Mouse (Mus musculus): ENCODE results near the gene Gm5678. TPM values are rescaled to one million over a fixed set of nuclear protein-coding genes. Genes with fewer than 3 reads are reported as not detected.

The Gm5678 gene
- polyA plus RNA-seq (2017; shearing (Covaris generic)), result under 1 TPM in 1 of 2 experiments, not detected in 1; 0.53 TPM

DNA sequence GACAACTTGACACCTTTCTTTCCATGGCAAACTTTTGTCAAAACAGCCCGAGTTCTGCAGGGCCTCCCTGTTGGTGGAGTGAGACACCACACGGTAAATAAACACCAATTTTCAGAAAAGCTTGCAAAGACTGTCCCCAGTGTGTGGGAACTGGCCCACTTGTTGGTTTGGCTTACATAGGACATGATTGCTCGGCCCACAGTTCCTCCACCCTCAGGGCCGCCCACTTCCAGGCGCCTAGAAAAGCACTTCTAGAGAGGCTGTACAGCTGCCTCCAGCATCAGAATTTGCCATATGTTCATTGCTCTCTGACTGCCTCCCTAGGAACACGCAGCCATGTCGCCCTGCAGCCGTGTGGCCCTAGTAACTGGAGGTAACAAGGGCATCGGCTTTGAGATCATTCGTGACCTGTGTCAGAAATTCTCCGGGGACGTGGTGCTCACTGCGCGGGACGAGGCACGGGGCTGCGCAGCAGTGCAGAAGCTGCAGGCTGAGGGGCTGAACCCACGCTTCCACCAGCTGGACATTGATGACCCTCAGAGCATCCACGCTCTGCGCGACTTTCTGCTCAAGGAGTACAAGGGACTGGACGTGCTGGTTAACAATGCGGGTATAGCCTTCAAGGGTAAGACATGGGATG lies at the start of gene Gm5678:
Gm5678 (plus strand) TSS at position 337 of the 640 bp plus-strand sequence.

DNA sequence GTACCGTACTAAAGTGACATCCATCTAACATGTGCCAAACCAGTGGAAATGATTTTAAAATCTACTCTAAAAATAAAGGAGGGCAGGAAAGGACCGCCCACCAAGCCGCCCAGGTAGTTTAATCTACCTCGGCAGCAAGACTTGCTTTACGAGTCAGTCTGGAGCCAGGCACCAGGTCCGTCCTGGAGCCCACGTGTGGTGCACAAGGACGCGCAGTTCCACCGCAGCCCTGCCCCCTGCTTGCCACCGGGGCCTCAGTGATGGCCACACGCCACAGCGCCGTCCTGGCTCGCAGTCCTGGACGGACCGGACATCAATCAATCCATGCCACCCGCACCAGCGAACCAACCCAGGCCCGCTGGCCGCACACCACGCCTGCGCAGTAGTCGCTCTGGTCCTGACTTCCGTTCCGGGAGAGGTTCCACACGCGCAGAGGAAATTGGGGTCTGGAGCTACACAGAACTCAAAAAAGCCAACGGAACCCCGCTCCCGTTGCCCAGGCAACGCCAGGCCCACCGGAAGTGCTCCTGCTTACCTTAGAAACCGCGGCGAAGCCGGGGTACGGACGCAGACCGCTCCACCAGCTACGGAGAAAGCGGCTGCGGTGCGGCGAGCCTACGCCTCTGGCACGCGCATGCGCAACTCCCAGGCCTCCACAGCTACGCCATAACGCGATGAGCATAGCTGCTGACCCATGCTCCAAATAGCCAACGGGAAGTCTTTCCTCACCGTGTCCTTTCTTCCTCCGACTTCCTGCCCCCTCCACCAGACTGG lies 24.3 kb upstream of the Gm5678 start, which contains the start of gene Setd4:
Setd4 (minus strand) TSS at position 625 of the 774 bp plus-strand sequence.

DNA sequence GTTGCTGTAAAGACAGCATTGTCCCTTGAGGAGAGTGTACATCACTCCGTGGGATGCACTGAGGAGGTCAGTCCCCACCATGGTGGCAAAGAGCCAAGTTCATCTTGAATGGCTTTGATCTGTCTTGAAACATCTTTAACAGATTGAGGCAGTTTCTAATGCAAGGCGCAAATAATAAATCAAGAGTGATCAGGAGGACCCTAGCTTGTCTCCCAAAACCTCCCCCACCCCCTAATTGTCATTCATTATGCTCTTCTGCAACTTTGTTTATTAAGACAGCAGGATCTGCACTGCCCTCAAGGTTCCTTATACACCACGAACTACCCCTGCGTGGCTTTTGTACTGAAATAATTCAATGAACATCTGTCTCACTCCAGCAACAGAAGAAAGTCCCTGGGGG lies 22.3 kb upstream of the Gm5678 start, which contains the start of gene Cbr1:
Cbr1 (plus strand) TSS at position 301 of the 400 bp plus-strand sequence.

Other genes with a start within 250 kb of the Gm5678 start
- gene Setd4, start 24.0 kb upstream of the Gm5678 start, polyA plus RNA-seq (2017; shearing (Covaris generic)), result 10 to 100 TPM; 19.1 to 64.6 TPM
- 10 to 100 TPM; 57.4 to 84.0 TPM for gene Cbr1, start 22.2 kb upstream of the Gm5678 start, polyA plus RNA-seq (2017; shearing (Covaris generic))
- under 1 TPM in 1 of 2 experiments, not detected in 1; 0.37 TPM for gene Cbr3, start 55.1 kb downstream of the Gm5678 start, polyA plus RNA-seq (2017; shearing (Covaris generic))
- gene Dop1b, start 83.8 kb downstream of the Gm5678 start, polyA plus RNA-seq (2017; shearing (Covaris generic)), result 10 to 100 TPM; 30.5 to 36.0 TPM
- 10 to 100 TPM; 78.2 to 79.9 TPM for gene Morc3, start 204.0 kb downstream of the Gm5678 start, polyA plus RNA-seq (2017; shearing (Covaris generic))

All from activated CD4-positive, CD25-positive, alpha-beta regulatory T cell (primary cell).